Mouse (Mus musculus): ENCODE results near the gene Ccnk.

DNA sequence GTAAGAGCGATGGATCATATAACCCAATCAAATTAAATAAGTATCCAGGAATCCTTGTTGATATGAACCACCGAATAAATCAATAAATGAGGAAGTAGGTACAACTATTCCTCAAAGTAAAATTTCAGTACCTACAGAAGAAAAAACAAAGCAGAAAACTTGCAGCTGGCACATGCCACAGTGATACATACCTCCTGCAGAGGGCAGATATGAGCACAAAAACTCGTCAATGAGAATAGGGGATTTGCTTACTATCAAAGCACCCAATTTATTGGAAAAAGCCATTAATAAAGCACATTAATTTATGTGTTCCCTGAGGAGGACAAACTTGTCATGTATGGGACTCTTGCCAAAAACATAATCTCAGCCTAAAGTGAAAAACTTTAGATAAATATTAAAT lies 29.6 kb upstream of the Ccnk start:
- TF ChIP-seq CTCF (IDR thresholded peaks at IDR 0.05; ENCODE audit: control insufficient read depth, insufficient read depth, insufficient read length) (no peak), MAX (IDR thresholded peaks at IDR 0.05) (no peak), MYOD1 (IDR thresholded peaks at IDR 0.05; ENCODE audit: control insufficient read depth, insufficient read length, low read depth) (no peak), USF1 (IDR thresholded peaks at IDR 0.05; ENCODE audit: low read depth) (no peak), CEBPB (IDR thresholded peaks at IDR 0.05; ENCODE audit: low read depth) (no peak)

All from C2C12 (cell line).